Mouse (Mus musculus) stomach, embryonic 16.5 days (tissue): ENCODE results near the gene Ube2i. TPM values are rescaled to one million over a fixed set of nuclear protein-coding genes. Genes with fewer than 3 reads are reported as not detected.

Experiments
- microRNA-seq: library from miRNA; unstranded; fragments of <30 nt; microRNA quantifications from one replicate; pipeline ENCODE4, GENCODE M21; 2016
- polyA plus RNA-seq: library from polyadenylated mRNA; unstranded; fragments of >200 nt; fragmentation: Nextera tagmentation; extraction: Ambion mirVana; gene quantifications from 2 replicates; pipeline ENCODE4 v1.2.1, GENCODE M21; 2015

Ube2i gene
- polyA plus RNA-seq, 1 experiment from 2014 or later, result 478 TPM

Small RNA genes within 50 kb of the gene (microRNA-seq; reads per million reads assigned to microRNA genes)
- gene Mir3547, result 2.5 reads per million, percentile 13 among the genes with 10 or more reads in this experiment

Other genes with a start within 250 kb of the Ube2i start
- gene Tmem204, start 191.0 kb downstream of the Ube2i start, polyA plus RNA-seq, result 24.1 and 25.2 TPM in 2 replicates
- 38.9 and 39.9 TPM in 2 replicates for gene Telo2, start 158.7 kb downstream of the Ube2i start, polyA plus RNA-seq
- gene Ptx4, start 153.9 kb downstream of the Ube2i start, polyA plus RNA-seq, result 0.50 and 0.56 TPM in 2 replicates
- gene Clcn7, start 141.2 kb downstream of the Ube2i start, polyA plus RNA-seq, result 21.4 and 24.7 TPM in 2 replicates
- gene Ccdc154, start 112.2 kb downstream of the Ube2i start, polyA plus RNA-seq, result 0.79 TPM in 2 replicates
- 6.6 and 7.0 TPM in 2 replicates for gene Gm38655, start 99.2 kb downstream of the Ube2i start, polyA plus RNA-seq
- gene BC003965, start 90.1 kb downstream of the Ube2i start, polyA plus RNA-seq, result 30.4 and 33.5 TPM in 2 replicates
- gene Unkl, start 86.2 kb downstream of the Ube2i start, polyA plus RNA-seq, result 6.9 and 9.0 TPM in 2 replicates
- gene Gnptg, start 34.5 kb downstream of the Ube2i start, polyA plus RNA-seq, result 39.9 and 40.9 TPM in 2 replicates
- 35.8 and 37.1 TPM in 2 replicates for gene Tsr3, start 34.5 kb downstream of the Ube2i start, polyA plus RNA-seq
- gene Baiap3, start 18.3 kb downstream of the Ube2i start, polyA plus RNA-seq, result 4.3 and 5.2 TPM in 2 replicates
- gene Prss34, start 23.8 kb upstream of the Ube2i start, polyA plus RNA-seq, result 1.3 and 1.4 TPM in 2 replicates
- not detected in 2 replicates for gene Prss28, start 34.0 kb upstream of the Ube2i start, polyA plus RNA-seq
- not detected in 2 replicates for gene Prss29, start 44.0 kb upstream of the Ube2i start, polyA plus RNA-seq
- gene Tpsab1, start 70.9 kb upstream of the Ube2i start, polyA plus RNA-seq, result 0.50 and 0.53 TPM in 2 replicates
- 13.4 and 19.2 TPM in 2 replicates for gene Tpsb2, start 91.7 kb upstream of the Ube2i start, polyA plus RNA-seq
- gene Tpsg1, start 94.7 kb upstream of the Ube2i start, polyA plus RNA-seq, result 2.3 and 3.5 TPM in 2 replicates
- 2.6 and 2.9 TPM in 2 replicates for gene Cacna1h, start 159.2 kb upstream of the Ube2i start, polyA plus RNA-seq
- not detected in 2 replicates for gene Tekt4, start 180.0 kb upstream of the Ube2i start, polyA plus RNA-seq
- 0.35 and 0.49 TPM in 2 replicates for gene Sstr5, start 222.7 kb upstream of the Ube2i start, polyA plus RNA-seq